Comparison of ENCODE assay signal across 11 mouse cellular contexts in genomic region chr4:47178261-47178961, GRCm38 (mm10). TPM values are rescaled to one million over a fixed set of nuclear protein-coding genes. Genes with fewer than 3 reads are reported as not detected.
A peak's percentile ranks its signal among the peaks of the same experiment; 100 is the strongest.
DNase-seq lines count a peak whose midpoint lies in the region; ATAC-seq and TF ChIP-seq lines count a peak whose summit lies in the region.
"Had no signal": no experiment of that assay in that cellular context is flagged by ENCODE, and none has a peak within 500 bp of the region (broad histone marks: within the 10 kb centered on the region; RNA-seq: fewer than 3 reads in every experiment).

No protein-coding gene starts in this region.

- H3K4me3 ChIP-seq in cerebellum, adult 2 months (replicated peaks; ENCODE audit: insufficient read depth, low read depth, low read length), result no peak overlapping the region
- no peak overlapping the region for H3K4me3 ChIP-seq in lung, embryonic 16.5 days (ENCODE audit: low read length)
- H3K4me3 ChIP-seq: embryonic facial prominence, embryonic 15.5 days; heart, embryonic 15.5 days had no signal

- no peak for TF ChIP-seq CTCF in cerebellum, adult 2 months (IDR thresholded peaks at IDR 0.05; ENCODE audit: borderline replicate concordance, insufficient read depth, low read depth, low read length)

- no peaks in the 10 kb centered on the region; the same call in 1 of the 2 replicates for H3K27me3 ChIP-seq in cerebellum, adult 2 months (ENCODE audit: control insufficient read depth, insufficient read depth, low read length)
- no peaks in the 10 kb centered on the region for H3K27me3 ChIP-seq in lung, embryonic 16.5 days (ENCODE audit: control insufficient read depth, insufficient read depth, low read depth, low read length)
- H3K27me3 ChIP-seq: embryonic facial prominence, embryonic 15.5 days; heart, embryonic 15.5 days had no signal

- no peaks in the 10 kb centered on the region for H3K36me3 ChIP-seq in lung, embryonic 16.5 days (ENCODE audit: control insufficient read depth, insufficient read depth, low read length)
- H3K36me3 ChIP-seq: embryonic facial prominence, embryonic 15.5 days; heart, embryonic 15.5 days had no signal

- H3K9ac ChIP-seq in lung, embryonic 16.5 days (ENCODE audit: low read length), result no peak overlapping the region
- H3K9ac ChIP-seq: embryonic facial prominence, embryonic 15.5 days; heart, embryonic 15.5 days had no signal

- WGBS in cerebellum, adult 2 months, result 21% methylated on average over 8 of the region's 8 CpGs
- 64% methylated on average over 8 of the region's 8 CpGs for WGBS in lung, embryonic 16.5 days

- no peaks in the 10 kb centered on the region for H3K4me1 ChIP-seq in cerebellum, adult 2 months (ENCODE audit: control insufficient read depth, insufficient read depth, low read length)
- H3K4me1 ChIP-seq in lung, embryonic 16.5 days (replicated peaks; ENCODE audit: control insufficient read depth, insufficient read depth, low read length), result no peaks in the 10 kb centered on the region

- no peak overlapping the region for H3K4me2 ChIP-seq in lung, embryonic 16.5 days (ENCODE audit: low read depth, low read length)
- H3K4me2 ChIP-seq: embryonic facial prominence, embryonic 15.5 days; heart, embryonic 15.5 days had no signal

- no peaks in the 10 kb centered on the region for H3K9me3 ChIP-seq in lung, embryonic 16.5 days (ENCODE audit: control insufficient read depth, low read length)
- H3K9me3 ChIP-seq: embryonic facial prominence, embryonic 15.5 days; heart, embryonic 15.5 days had no signal

- H3K27ac ChIP-seq in cerebellum, adult 2 months (ENCODE audit: insufficient read depth, low read length), result no peak overlapping the region
- peak overlapping the region; percentile 22; the same call in 1 of the 2 replicates for H3K27ac ChIP-seq in lung, embryonic 16.5 days (ENCODE audit: low read length)
- H3K27ac ChIP-seq: embryonic facial prominence, embryonic 15.5 days; heart, embryonic 15.5 days had no signal

- 0 out of 2 replicates have a peak, but pooled peaks have one; percentile 43 for ATAC-seq in lung, embryonic 16.5 days (ENCODE audit: low read depth)

- peak; percentile 51 to 69 for DNase-seq in cerebellum, postnatal 10 days
- DNase-seq in cerebellum, adult 2 months, result no peak
- no peak for DNase-seq in lung, adult 18-20 months
- DNase-seq in heart, adult 8-10 months (ENCODE audit: low spot score), result peak; percentile 64
- peak; percentile 74 to 78 for DNase-seq in kidney, postnatal 4 days
- no peak for DNase-seq in adrenal gland, postnatal 10 days
- no peak for DNase-seq in layer of hippocampus, postnatal 10 days (ENCODE audit: low spot score in 2 of 2)
- DNase-seq: liver had no signal

- TF ChIP-seq POLR2A in cerebellum, adult 2 months (IDR thresholded peaks at IDR 0.05; ENCODE audit: borderline replicate concordance, insufficient read depth, low read length), result no peak

RNA-seq across cellular contexts. Expression of gene Col15a1, which starts 29.6 kb away (rescaled TPM):
- 3.9 and 5.3 TPM in 2 replicates for polyA plus RNA-seq in cerebellum, adult 2 months (2012; rRNA removed)
- 31.0 TPM in 2 replicates for polyA plus RNA-seq in lung, embryonic 16.5 days (2015; fragmentation: Nextera tagmentation; extraction: Ambion mirVana)
- 10 to 100 TPM; 29.9 to 58.5 (median 52.4) TPM for total RNA-seq in heart, adult 8-10 months (2022)
- 100 to 1,000 TPM; 109 to 154 TPM for total RNA-seq in adrenal gland, postnatal 10 days (2021)
- total RNA-seq in layer of hippocampus, postnatal 10 days (2021), result 10 to 100 TPM; 16.0 TPM

Comparison
In these comparisons a context has a peak if more than half of its experiments do, and no peak if none do; other contexts are left out.
1. DNase-seq: peak in cerebellum, postnatal 10 days (2 of 2), heart, adult 8-10 months (single experiment) and kidney, postnatal 4 days (2 of 2); none in cerebellum, adult 2 months (0 of 2), lung, adult 18-20 months (0 of 2), adrenal gland, postnatal 10 days (single experiment) and layer of hippocampus, postnatal 10 days (0 of 2).